Comparison of ENCODE assay signal across 8 mouse cellular contexts in the genomic region with DNA sequence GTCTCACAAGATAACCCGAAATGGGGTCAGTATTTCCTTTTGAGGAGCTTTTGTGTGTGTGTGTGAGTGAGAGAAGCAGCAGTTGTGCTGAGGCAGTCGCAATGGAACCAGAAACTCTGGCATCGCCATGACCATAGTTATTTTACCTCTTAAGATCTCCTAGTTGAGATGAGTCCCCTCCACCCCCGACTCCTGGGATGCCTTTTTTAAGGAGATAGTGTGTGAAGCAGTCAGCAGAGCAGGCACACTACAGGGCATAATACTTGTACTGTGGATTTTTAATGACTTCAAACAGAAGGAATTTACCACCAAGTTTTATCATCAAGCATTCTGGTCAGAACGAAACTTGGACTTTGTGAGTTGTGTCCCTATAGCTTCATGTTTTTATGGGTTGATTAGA. TPM values are rescaled to one million over a fixed set of nuclear protein-coding genes. Genes with fewer than 3 reads are reported as not detected.
DNase-seq lines count a peak whose midpoint lies in the region; ATAC-seq and TF ChIP-seq lines count a peak whose summit lies in the region.

No protein-coding gene starts in this region.

- peak overlapping the region; percentile 79 for H3K4me2 ChIP-seq in kidney, embryonic 14.5 days (replicated peaks; ENCODE audit: low read depth, low read length)
- peak overlapping the region; percentile 71 for H3K4me2 ChIP-seq in forebrain, embryonic 13.5 days
- peak overlapping the region; percentile 85 for H3K4me2 ChIP-seq in liver, embryonic 16.5 days (ENCODE audit: low read depth, low read length)

- peak overlapping the region; percentile 92 for H3K4me3 ChIP-seq in kidney, embryonic 14.5 days (ENCODE audit: low read length)
- H3K4me3 ChIP-seq in G1E (ENCODE audit: low read depth, low read length): peak overlapping the region; percentile 84
- peak overlapping the region; percentile 92 for H3K4me3 ChIP-seq in forebrain, embryonic 13.5 days
- peak overlapping the region; percentile 93 for H3K4me3 ChIP-seq in liver, embryonic 16.5 days (ENCODE audit: low read depth, low read length)

- no peak for DNase-seq in kidney, adult 18-20 months
- no peak for DNase-seq in G1E (ENCODE audit: low spot score)
- DNase-seq in left cerebral cortex, adult 18-20 months (ENCODE audit: low spot score in 2 of 2): no peak
- DNase-seq in cerebellum, adult 18-20 months: no peak
- no peak for DNase-seq in spleen, adult 18-20 months

- ATAC-seq in kidney, embryonic 14.5 days (ENCODE audit: low FRiP score, low TSS enrichment): no peak
- no peak for ATAC-seq in G1E (ENCODE audit: extremely low read depth, insufficient number of reproducible peaks, low FRiP score, poor library complexity, severe bottlenecking)
- no peak for ATAC-seq in forebrain, embryonic 13.5 days
- no peak for ATAC-seq in liver, embryonic 16.5 days (ENCODE audit: low read depth)

- H3K36me3 ChIP-seq in kidney, embryonic 14.5 days (ENCODE audit: control insufficient read depth, insufficient read depth, low read length): peaks cover 16% of the 10 kb centered on the region; the same call in 1 of the 2 replicates
- H3K36me3 ChIP-seq in G1E (replicated peaks): peaks cover 55% of the 10 kb centered on the region
- H3K36me3 ChIP-seq in forebrain, embryonic 13.5 days (ENCODE audit: poor library complexity, severe bottlenecking): peaks cover 13% of the 10 kb centered on the region; the same call in 1 of the 2 replicates
- H3K36me3 ChIP-seq in liver, embryonic 16.5 days (ENCODE audit: control insufficient read depth, insufficient read depth): peaks cover 4% of the 10 kb centered on the region

- no peak for TF ChIP-seq CTCF in G1E (IDR thresholded peaks at IDR 0.05; ENCODE audit: low read depth, low read length)

- H3K9me3 ChIP-seq in kidney, embryonic 14.5 days (ENCODE audit: control insufficient read depth, low read length): no peaks in the 10 kb centered on the region
- H3K9me3 ChIP-seq in G1E (replicated peaks): 0 out of 2 replicates have a peak, but pooled peaks cover 3% of the 10 kb centered on the region
- H3K9me3 ChIP-seq in forebrain, embryonic 13.5 days (replicated peaks): no peaks in the 10 kb centered on the region
- H3K9me3 ChIP-seq in liver, embryonic 16.5 days (replicated peaks; ENCODE audit: control insufficient read depth, low read length): no peaks in the 10 kb centered on the region

- 18% methylated on average over 5 of the region's 5 CpGs for WGBS in kidney, embryonic 14.5 days
- WGBS in forebrain, embryonic 13.5 days: 21% methylated on average over 5 of the region's 5 CpGs
- 18% methylated on average over 5 of the region's 5 CpGs for WGBS in liver, embryonic 16.5 days (ENCODE audit: insufficient replicate concordance)

- H3K27me3 ChIP-seq in kidney, embryonic 14.5 days (ENCODE audit: control insufficient read depth, insufficient read depth, low read length): no peaks in the 10 kb centered on the region
- no peaks in the 10 kb centered on the region for H3K27me3 ChIP-seq in G1E (ENCODE audit: insufficient read depth, low read length)
- H3K27me3 ChIP-seq in forebrain, embryonic 13.5 days: no peaks in the 10 kb centered on the region
- H3K27me3 ChIP-seq in liver, embryonic 16.5 days (ENCODE audit: control insufficient read depth, insufficient read depth, low read depth, low read length): no peaks in the 10 kb centered on the region

- H3K4me1 ChIP-seq in kidney, embryonic 14.5 days (ENCODE audit: control insufficient read depth, insufficient read depth, low read length): peaks cover 15% of the 10 kb centered on the region; the same call in 1 of the 2 replicates
- H3K4me1 ChIP-seq in G1E (ENCODE audit: insufficient read depth, low read depth, low read length): peaks cover 49% of the 10 kb centered on the region
- H3K4me1 ChIP-seq in forebrain, embryonic 13.5 days: peaks cover 42% of the 10 kb centered on the region
- H3K4me1 ChIP-seq in liver, embryonic 16.5 days (ENCODE audit: control insufficient read depth, low read depth, low read length): peaks cover 38% of the 10 kb centered on the region

- H3K9ac ChIP-seq in kidney, embryonic 14.5 days (ENCODE audit: low read depth, low read length): peak overlapping the region; percentile 97
- H3K9ac ChIP-seq in forebrain, embryonic 13.5 days: peak overlapping the region; percentile 93
- peak overlapping the region; percentile 97 for H3K9ac ChIP-seq in liver, embryonic 16.5 days (ENCODE audit: low read depth, low read length)

- H3K27ac ChIP-seq in kidney, embryonic 14.5 days (ENCODE audit: low read depth, low read length): no peak overlapping the region; the same call in 1 of the 2 replicates
- no peak overlapping the region for H3K27ac ChIP-seq in forebrain, embryonic 13.5 days
- peak overlapping the region; percentile 88 for H3K27ac ChIP-seq in liver, embryonic 16.5 days (ENCODE audit: low read length)

RNA-seq across cellular contexts. Expression of gene March7, which starts 1.1 kb away (rescaled TPM):
- polyA plus RNA-seq in kidney, embryonic 14.5 days (2014; fragmentation: Nextera tagmentation; extraction: Ambion mirVana): 52.6 and 81.2 TPM in 2 replicates
- 172 and 186 TPM in 2 replicates for total RNA-seq in G1E (2014; fragmentation: Nextera tagmentation)
- 126 and 140 TPM in 2 replicates for total RNA-seq in G1E (2017)
- 3.6 and 5.6 TPM in 2 replicates for polyA plus RNA-seq in G1E (2012)
- polyA plus RNA-seq in forebrain, embryonic 13.5 days (2015; fragmentation: Nextera tagmentation; extraction: Ambion mirVana): 88.4 and 99.8 TPM in 2 replicates
- 20.9 and 21.1 TPM in 2 replicates for polyA plus RNA-seq in liver, embryonic 16.5 days (2015; fragmentation: Nextera tagmentation; extraction: Ambion mirVana)
- total RNA-seq in left cerebral cortex, adult 18-20 months (2021): 10 to 100 TPM; 58.4 to 63.5 TPM

RNA-seq across cellular contexts. Expression of gene Baz2b, which starts 1.2 kb away (rescaled TPM):
- polyA plus RNA-seq in kidney, embryonic 14.5 days (2014; fragmentation: Nextera tagmentation; extraction: Ambion mirVana): 45.6 and 70.4 TPM in 2 replicates
- total RNA-seq in G1E (2014; fragmentation: Nextera tagmentation): 99.7 and 104 TPM in 2 replicates
- 53.8 and 66.5 TPM in 2 replicates for total RNA-seq in G1E (2017)
- polyA plus RNA-seq in G1E (2012): 11.8 and 13.2 TPM in 2 replicates
- 85.2 and 85.7 TPM in 2 replicates for polyA plus RNA-seq in forebrain, embryonic 13.5 days (2015; fragmentation: Nextera tagmentation; extraction: Ambion mirVana)
- 15.2 and 16.0 TPM in 2 replicates for polyA plus RNA-seq in liver, embryonic 16.5 days (2015; fragmentation: Nextera tagmentation; extraction: Ambion mirVana)
- total RNA-seq in left cerebral cortex, adult 18-20 months (2021): 10 to 100 TPM; 55.3 to 56.7 TPM
